Mouse (Mus musculus) adrenal gland, postnatal 36 days (tissue): Measurements from ENCODE around the gene Arhgap40. TPM values are rescaled to one million over a fixed set of nuclear protein-coding genes. Genes with fewer than 3 reads are reported as not detected.

Source experiments
- total RNA-seq, 2 experiments: library from RNA; stranded (reverse); gene quantifications; 2 replicates each; pipeline ENCODE4 v1.2.3; 2021

Gene Arhgap40
- total RNA-seq, 2 experiments from 2014 or later: not detected

Other genes starting within 250 kb of the Arhgap40 start
- gene Lbp, start 206.3 kb upstream of the Arhgap40 start, total RNA-seq: 10 to 100 TPM; 16.9 to 23.7 TPM
- gene Snhg11, start 137.2 kb upstream of the Arhgap40 start, total RNA-seq: 1 to 10 TPM; 3.5 to 4.7 TPM
- gene Ralgapb, start 102.9 kb upstream of the Arhgap40 start, total RNA-seq: 10 to 100 TPM; 69.6 to 69.9 TPM
- 10 to 100 TPM; 90.4 to 93.3 TPM for gene Adig, start 10.2 kb upstream of the Arhgap40 start, total RNA-seq
- gene Slc32a1, start 98.0 kb downstream of the Arhgap40 start, total RNA-seq: not detected
- 10 to 100 TPM; 11.0 to 11.9 TPM for gene Actr5, start 112.1 kb downstream of the Arhgap40 start, total RNA-seq
- 10 to 100 TPM in 1 of 2 experiments, 1 to 10 TPM in 1; 8.8 to 14.1 TPM for gene Ppp1r16b, start 152.6 kb downstream of the Arhgap40 start, total RNA-seq